ENCODE assay signal across 18 mouse cellular contexts in genomic region chr12:81568374-81568773, GRCm38 (mm10). TPM values are rescaled to one million over a fixed set of nuclear protein-coding genes. Genes with fewer than 3 reads are reported as not detected.
"Had no signal": no experiment of that assay in that cellular context is flagged by ENCODE, and none has a peak within 500 bp of the region (broad histone marks: within the 10 kb centered on the region; RNA-seq: fewer than 3 reads in every experiment).

TSS of gene Adam21 (minus strand) at chr12:81568474.

- H3K4me3 ChIP-seq: midbrain, embryonic 10.5 days; midbrain, embryonic 12.5 days; myocyte; neural tube, embryonic 13.5 days; stomach, embryonic 15.5 days had no signal

- H3K4me1 ChIP-seq: midbrain, embryonic 10.5 days; midbrain, embryonic 12.5 days; neural tube, embryonic 13.5 days; stomach, embryonic 15.5 days had no signal

- H3K27me3 ChIP-seq: midbrain, embryonic 12.5 days; neural tube, embryonic 13.5 days; stomach, embryonic 15.5 days had no signal

- H3K27ac ChIP-seq: midbrain, embryonic 10.5 days; midbrain, embryonic 12.5 days; neural tube, embryonic 13.5 days; stomach, embryonic 15.5 days; stomach, postnatal 0 days had no signal

- H3K4me2 ChIP-seq: lung, embryonic 14.5 days; midbrain, embryonic 12.5 days; neural tube, embryonic 13.5 days; stomach, embryonic 15.5 days had no signal

- DNase-seq: lung, adult 18-20 months; lung, embryonic 14.5 days; lung, postnatal 10 days; lung, postnatal 4 days; midbrain, embryonic 14.5 days; right cerebral cortex, postnatal 14 days; thymus, adult 2 months; thymus, postnatal 25 days; thymus, postnatal 4 days had no signal

- ATAC-seq: midbrain, embryonic 16.5 days had no signal

- H3K9me3 ChIP-seq: midbrain, embryonic 10.5 days; midbrain, embryonic 12.5 days; neural tube, embryonic 13.5 days; stomach, embryonic 15.5 days had no signal

- H3K9ac ChIP-seq: lung, embryonic 14.5 days; midbrain, embryonic 12.5 days; neural tube, embryonic 13.5 days; stomach, embryonic 15.5 days had no signal

RNA-seq across cellular contexts. Expression of gene Adam21, which starts in this region (rescaled TPM):
- polyA plus RNA-seq: liver, adult 2 months; spleen, adult 2 months had no signal
